Mouse (Mus musculus) hindbrain, embryonic 15.5 days (tissue): Measurements from ENCODE around the gene Zfyve28. TPM values are rescaled to one million over a fixed set of nuclear protein-coding genes. Genes with fewer than 3 reads are reported as not detected.

ENCODE experiments used
- ATAC-seq: fragments of 200-750 bp; cut with Nextera tagmentation; 2 replicates; pipeline ENCODE4 v1.8.0; 2017; ENCODE audit warnings: low read depth, moderate number of reproducible peaks, moderate TSS enrichment; ENCODE audit not compliant: low FRiP score
- H3K27ac ChIP-seq: fragments of 300-500 bp; sonication (generic); replicated peaks from 2 replicates; pipeline ENCODE4 v1.5.1; 2015; ENCODE audit warnings: mild to moderate bottlenecking, inconsistent platforms
- H3K27me3 ChIP-seq: fragments of 300-500 bp; sonication (generic); 2 replicates; pipeline ENCODE4 v1.6.1; 2015; ENCODE audit warnings: control low read depth, inconsistent platforms
- H3K36me3 ChIP-seq: fragments of 300-500 bp; sonication (generic); 2 replicates; pipeline ENCODE4 v1.6.1; 2015; ENCODE audit warnings: control low read depth, inconsistent platforms
- H3K4me1 ChIP-seq: fragments of 300-500 bp; sonication (generic); replicated peaks from 2 replicates; pipeline ENCODE4 v1.6.1; 2015; ENCODE audit warnings: control low read depth, inconsistent platforms
- H3K4me2 ChIP-seq: fragments of 300-500 bp; sonication (generic); 2 replicates; pipeline ENCODE4 v1.6.1; 2015; ENCODE audit warnings: moderate library complexity, mild to moderate bottlenecking, inconsistent platforms
- H3K4me3 ChIP-seq: fragments of 300-500 bp; sonication (generic); 2 replicates; pipeline ENCODE4 v1.5.1; 2015; ENCODE audit warnings: mild to moderate bottlenecking, inconsistent platforms
- H3K9ac ChIP-seq: fragments of 300-500 bp; sonication (generic); 2 replicates; pipeline ENCODE4 v1.6.1; 2015; ENCODE audit warnings: inconsistent platforms
- H3K9me3 ChIP-seq: fragments of 300-500 bp; sonication (generic); 2 replicates; pipeline ENCODE4 v1.6.1; 2016; ENCODE audit warnings: control low read depth, inconsistent platforms
- WGBS: fragments of 180-500 bp; shearing (Covaris S2); methylation state at CpG from one replicate; pipeline ENCODE4 v1.1.7; 2015; 5-methylcytosine and 5-hydroxymethylcytosine counted together
- polyA plus RNA-seq: library from polyadenylated mRNA; unstranded; fragments of >200 nt; fragmentation: Nextera tagmentation; extraction: Ambion mirVana; gene quantifications from 2 replicates; pipeline ENCODE4 v1.2.1, GENCODE M21; 2015

Gene Zfyve28
- polyA plus RNA-seq, 1 experiment from 2014 or later = 6.2 TPM

DNA sequence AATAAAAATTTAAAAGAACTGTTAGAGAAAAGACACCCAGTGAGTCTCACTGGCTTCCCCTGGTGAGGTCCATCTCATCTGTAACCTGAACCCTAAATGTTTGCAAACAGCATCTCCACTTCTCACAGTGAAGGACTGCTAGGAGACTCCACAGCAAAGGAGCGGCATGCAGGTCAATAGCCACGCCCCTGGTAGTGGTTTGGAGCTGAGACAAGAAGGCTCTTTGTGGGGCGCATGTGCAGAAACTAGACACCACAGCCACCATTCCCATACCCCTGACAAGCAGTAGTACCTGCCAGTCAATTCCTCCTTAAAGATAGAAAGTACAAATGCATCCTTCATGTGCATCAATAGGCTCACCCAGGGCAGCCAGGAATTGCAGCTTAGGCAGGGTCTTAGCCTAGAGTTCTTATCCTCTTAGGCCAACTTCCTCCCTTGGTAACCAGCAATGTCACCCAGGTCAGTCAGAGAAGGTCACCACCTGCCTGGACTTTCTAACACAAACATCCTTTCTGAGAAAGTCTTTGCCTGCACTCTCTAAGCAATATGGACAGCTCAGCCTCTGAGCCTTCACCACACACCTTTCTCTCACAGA lies 4.0 kb downstream of the Zfyve28 start:
- ATAC-seq = no peak
- no peak overlapping the region for H3K9ac ChIP-seq
- H3K4me1 ChIP-seq = peaks cover 21% of the 10 kb centered on the region
- no peak overlapping the region for H3K4me3 ChIP-seq
- peaks cover 6% of the 10 kb centered on the region for H3K27me3 ChIP-seq
- WGBS = 55% methylated on average over 3 of the region's 3 CpGs
- H3K27ac ChIP-seq = no peak overlapping the region
- H3K4me2 ChIP-seq = no peak overlapping the region
- H3K36me3 ChIP-seq = no peaks in the 10 kb centered on the region
- no peaks in the 10 kb centered on the region for H3K9me3 ChIP-seq

DNA sequence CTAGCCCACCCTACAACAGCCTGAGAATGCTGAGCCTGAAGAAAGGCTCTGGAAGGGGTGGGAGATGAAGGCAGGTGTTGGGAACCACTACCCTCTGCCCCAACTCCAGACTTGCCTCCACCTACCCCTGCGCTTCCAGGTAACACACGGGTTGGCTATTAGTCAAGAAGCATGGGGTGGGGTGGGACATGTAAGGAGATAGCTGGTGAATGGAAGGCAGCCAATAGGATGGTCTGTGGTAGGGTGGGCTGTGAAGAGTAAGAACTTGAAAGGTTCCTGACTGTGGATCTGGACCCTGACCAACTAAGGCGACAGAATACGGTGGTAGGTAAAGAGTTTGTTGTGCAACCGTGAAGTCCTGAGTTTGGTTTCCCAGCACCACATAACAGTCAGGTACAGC lies 4.9 kb downstream of the Zfyve28 start:
- H3K27me3 ChIP-seq = peaks cover 6% of the 10 kb centered on the region
- no peak for ATAC-seq
- H3K27ac ChIP-seq = no peak overlapping the region
- H3K9ac ChIP-seq = no peak overlapping the region
- peaks cover 17% of the 10 kb centered on the region for H3K4me1 ChIP-seq
- H3K9me3 ChIP-seq = no peaks in the 10 kb centered on the region
- no peak overlapping the region for H3K4me2 ChIP-seq
- H3K4me3 ChIP-seq = no peak overlapping the region
- no peaks in the 10 kb centered on the region for H3K36me3 ChIP-seq
- 91% methylated on average over 5 of the region's 5 CpGs for WGBS

DNA sequence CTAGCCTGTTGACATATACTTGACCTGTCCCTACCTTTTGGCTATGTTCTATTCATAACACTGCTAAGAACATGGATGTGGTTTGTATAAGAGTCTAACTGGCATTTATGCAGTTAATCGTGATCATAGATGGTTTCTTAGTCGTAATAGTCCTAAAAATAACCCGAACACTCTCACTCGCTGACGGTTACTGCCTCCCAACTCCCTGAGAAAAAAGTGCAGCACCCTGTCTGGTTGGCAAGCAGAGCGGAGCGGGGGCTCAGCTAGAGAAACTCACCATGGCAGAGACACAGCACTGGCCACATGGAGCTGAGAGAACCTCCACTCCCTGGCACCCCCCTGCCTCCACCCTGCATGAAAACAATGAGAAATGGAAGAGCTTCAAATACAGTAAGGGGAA lies 7.3 kb downstream of the Zfyve28 start:
- 84% methylated on average over 7 of the region's 7 CpGs for WGBS
- Histone ChIP-seq H3K4me2 (no peak overlapping the region), H3K27me3 (peaks cover 6% of the 10 kb centered on the region), H3K9me3 (no peaks in the 10 kb centered on the region), H3K4me3 (no peak overlapping the region), H3K9ac (no peak overlapping the region), H3K27ac (no peak overlapping the region), H3K36me3 (no peaks in the 10 kb centered on the region), H3K4me1 (no peaks in the 10 kb centered on the region)
- no peak for ATAC-seq

DNA sequence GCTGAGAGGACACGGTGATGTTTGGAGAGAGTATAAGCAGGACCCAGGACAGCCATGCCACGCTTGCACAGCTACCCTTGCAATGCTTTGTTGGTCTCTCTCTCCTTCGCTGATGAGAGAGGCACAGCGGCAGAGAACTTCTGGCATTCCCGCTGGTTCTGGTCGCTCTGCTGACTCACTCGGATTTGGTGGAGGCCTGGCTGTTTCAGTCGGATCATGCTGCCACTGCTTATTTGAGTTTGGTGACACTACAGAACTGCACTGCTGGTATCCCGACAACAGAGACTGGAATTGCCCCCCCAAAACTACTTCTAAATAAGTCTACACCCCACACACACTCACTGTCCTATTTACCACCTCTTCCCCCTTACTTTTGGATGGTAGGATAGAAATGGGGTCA lies 9.0 kb downstream of the Zfyve28 start:
- ATAC-seq = no peak
- H3K4me1 ChIP-seq = no peaks in the 10 kb centered on the region
- H3K9ac ChIP-seq = no peak overlapping the region
- no peak overlapping the region for H3K4me3 ChIP-seq
- H3K4me2 ChIP-seq = no peak overlapping the region
- no peaks in the 10 kb centered on the region for H3K36me3 ChIP-seq
- no peak overlapping the region for H3K27ac ChIP-seq
- WGBS = 89% methylated on average over 9 of the region's 9 CpGs
- no peaks in the 10 kb centered on the region for H3K9me3 ChIP-seq
- H3K27me3 ChIP-seq = no peaks in the 10 kb centered on the region

DNA sequence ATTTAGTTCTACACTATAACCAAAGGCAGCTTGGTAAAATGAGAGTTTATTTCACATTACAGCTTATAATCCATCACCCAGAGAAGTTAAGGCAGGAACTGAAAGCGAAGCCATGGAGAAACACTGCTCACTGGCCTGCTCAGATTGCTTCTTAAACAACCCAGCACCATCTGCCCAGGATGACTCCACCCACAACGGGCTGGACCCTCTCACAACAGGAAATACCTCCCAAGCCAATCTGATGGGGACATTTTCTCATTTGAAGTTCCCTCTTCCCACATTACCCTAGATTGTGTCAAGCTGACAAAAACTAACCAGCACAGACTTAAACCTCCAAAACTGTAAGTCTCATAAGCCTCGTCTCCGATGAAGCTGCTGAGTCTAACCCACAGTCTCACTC lies 10.2 kb downstream of the Zfyve28 start:
- no peak for ATAC-seq
- H3K4me1 ChIP-seq = no peaks in the 10 kb centered on the region
- no peak overlapping the region for H3K9ac ChIP-seq
- H3K27me3 ChIP-seq = no peaks in the 10 kb centered on the region
- H3K4me3 ChIP-seq = no peak overlapping the region
- 77% methylated on average over 4 of the region's 4 CpGs for WGBS
- no peak overlapping the region for H3K27ac ChIP-seq
- H3K9me3 ChIP-seq = no peaks in the 10 kb centered on the region
- H3K4me2 ChIP-seq = no peak overlapping the region
- H3K36me3 ChIP-seq = no peaks in the 10 kb centered on the region

DNA sequence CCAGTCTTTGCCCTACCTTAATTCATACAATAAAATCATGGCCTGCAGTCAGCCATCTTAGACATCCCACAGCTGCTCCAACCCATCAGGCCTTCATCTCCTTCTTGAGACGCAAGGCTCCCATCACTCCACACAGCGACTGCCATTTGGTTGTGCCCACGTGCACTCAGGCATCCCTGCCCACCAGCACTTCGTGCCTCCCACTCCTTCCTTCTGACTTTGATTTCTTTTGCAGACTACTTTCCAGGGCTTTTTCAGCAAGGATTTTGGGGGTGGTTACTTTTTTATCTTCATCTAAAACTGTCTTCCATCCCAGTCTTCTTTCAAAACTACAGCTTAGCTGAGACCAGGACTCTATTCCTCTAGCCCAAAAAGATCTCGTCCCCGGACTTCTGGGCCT lies 11.5 kb downstream of the Zfyve28 start:
- H3K4me2 ChIP-seq = no peak overlapping the region
- WGBS = 87% methylated on average over 6 of the region's 6 CpGs
- H3K27me3 ChIP-seq = no peaks in the 10 kb centered on the region
- no peak overlapping the region for H3K27ac ChIP-seq
- no peaks in the 10 kb centered on the region for H3K36me3 ChIP-seq
- no peak overlapping the region for H3K4me3 ChIP-seq
- no peak overlapping the region for H3K9ac ChIP-seq
- ATAC-seq = no peak
- no peaks in the 10 kb centered on the region for H3K9me3 ChIP-seq
- H3K4me1 ChIP-seq = no peaks in the 10 kb centered on the region

DNA sequence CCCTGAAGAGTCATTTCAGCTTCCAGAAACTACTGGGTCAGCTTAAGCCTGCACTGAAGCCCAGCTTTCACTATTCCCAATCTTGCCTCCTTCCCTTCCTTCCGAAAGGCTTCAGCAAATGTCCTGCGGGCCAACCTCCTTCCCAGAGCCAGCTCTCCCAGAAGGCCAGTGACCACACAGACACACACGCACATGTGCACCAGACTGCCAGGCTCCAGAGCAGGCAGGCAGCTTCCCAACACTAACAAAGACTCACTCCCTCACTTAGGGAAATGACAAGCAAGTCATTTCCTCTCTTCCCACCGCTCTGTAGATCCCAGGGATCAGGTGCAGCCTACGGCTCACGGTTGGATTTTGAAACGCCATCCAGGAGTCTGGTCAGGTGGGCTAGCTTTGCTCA lies 12.1 kb downstream of the Zfyve28 start:
- H3K9ac ChIP-seq = no peak overlapping the region
- H3K4me1 ChIP-seq = no peaks in the 10 kb centered on the region
- no peak overlapping the region for H3K27ac ChIP-seq
- 83% methylated on average over 7 of the region's 7 CpGs for WGBS
- no peaks in the 10 kb centered on the region for H3K9me3 ChIP-seq
- H3K27me3 ChIP-seq = no peaks in the 10 kb centered on the region
- H3K36me3 ChIP-seq = no peaks in the 10 kb centered on the region
- ATAC-seq = no peak
- H3K4me2 ChIP-seq = no peak overlapping the region
- no peak overlapping the region for H3K4me3 ChIP-seq

DNA sequence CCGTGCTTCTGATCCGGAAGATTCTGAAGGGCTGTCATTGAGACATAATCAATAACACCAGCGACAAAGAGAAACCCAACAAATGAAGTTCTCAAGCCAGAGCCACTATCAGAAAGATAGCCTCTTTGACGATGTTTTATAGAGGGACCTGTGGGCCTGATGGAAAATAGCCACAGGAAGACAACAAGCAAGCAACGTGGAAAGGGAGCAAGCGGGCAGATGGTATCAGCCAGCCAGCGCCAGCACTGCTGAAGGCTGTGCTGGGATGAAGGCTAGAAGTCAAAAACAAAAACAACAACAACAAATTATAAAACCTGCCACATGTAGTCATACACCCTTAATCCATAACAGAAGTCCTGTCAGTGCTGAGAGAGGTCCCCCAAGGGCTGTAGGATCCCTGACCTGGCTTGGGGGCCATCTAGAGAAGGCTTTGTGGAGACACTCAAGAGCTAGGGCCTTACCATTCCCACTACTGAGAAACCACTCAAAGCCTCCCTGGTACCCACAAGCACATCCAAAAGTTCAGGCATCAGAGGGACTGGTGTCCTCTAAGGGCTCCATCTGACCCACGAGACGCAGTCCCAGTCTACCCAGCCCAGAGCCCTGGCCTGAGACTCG lies 13.5 kb downstream of the Zfyve28 start:
- H3K4me1 ChIP-seq = no peaks in the 10 kb centered on the region
- H3K36me3 ChIP-seq = no peaks in the 10 kb centered on the region
- no peak overlapping the region for H3K27ac ChIP-seq
- no peaks in the 10 kb centered on the region for H3K27me3 ChIP-seq
- H3K9me3 ChIP-seq = no peaks in the 10 kb centered on the region
- H3K4me2 ChIP-seq = no peak overlapping the region
- no peak overlapping the region for H3K4me3 ChIP-seq
- no peak for ATAC-seq
- no peak overlapping the region for H3K9ac ChIP-seq
- WGBS = 84% methylated on average over 10 of the region's 10 CpGs

DNA sequence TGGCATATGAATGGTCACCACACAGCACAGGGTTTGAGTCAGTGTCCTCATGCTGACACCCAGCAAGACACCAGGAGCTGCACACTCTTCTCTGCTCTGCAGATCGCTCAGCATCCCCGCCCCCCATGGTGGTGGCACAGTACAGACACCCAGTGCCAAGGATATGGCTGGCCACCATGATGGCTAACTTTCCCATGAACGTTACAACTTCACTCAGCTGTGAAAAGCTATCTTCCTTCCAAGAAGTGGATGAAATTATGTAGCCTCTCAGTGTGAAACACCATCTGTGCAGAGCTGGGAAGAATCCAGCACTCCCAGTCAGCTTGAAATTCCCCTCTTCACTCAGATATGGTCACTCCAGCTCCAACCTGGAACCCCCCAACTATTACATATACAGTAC lies 14.0 kb downstream of the Zfyve28 start:
- 72% methylated on average over 3 of the region's 3 CpGs for WGBS
- H3K4me3 ChIP-seq = no peak overlapping the region
- no peak overlapping the region for H3K27ac ChIP-seq
- ATAC-seq = no peak
- H3K4me2 ChIP-seq = no peak overlapping the region
- H3K9ac ChIP-seq = no peak overlapping the region
- no peaks in the 10 kb centered on the region for H3K9me3 ChIP-seq
- H3K36me3 ChIP-seq = no peaks in the 10 kb centered on the region
- H3K4me1 ChIP-seq = no peaks in the 10 kb centered on the region
- no peaks in the 10 kb centered on the region for H3K27me3 ChIP-seq

DNA sequence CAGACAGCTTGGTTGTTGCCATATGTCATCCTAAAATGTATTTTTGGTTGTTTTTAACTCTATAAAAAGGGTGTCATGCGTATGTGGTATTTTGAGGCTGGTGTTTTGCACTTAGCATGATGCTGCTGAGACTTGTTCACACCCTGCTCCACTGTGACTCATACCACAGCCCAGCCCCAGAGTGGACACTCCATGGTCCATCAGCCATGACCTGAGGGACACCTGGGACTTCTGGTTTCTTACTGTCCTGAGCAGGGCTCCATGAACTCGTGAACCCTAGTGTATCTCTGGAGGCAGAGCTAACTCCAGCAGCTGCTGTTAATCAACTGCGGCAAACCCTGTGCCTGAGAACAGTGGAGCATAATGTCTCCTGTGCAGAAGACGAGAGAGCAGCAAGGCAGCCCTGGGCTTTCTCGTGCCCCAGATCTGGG lies 15.0 kb downstream of the Zfyve28 start:
- WGBS = 81% methylated on average over 5 of the region's 5 CpGs
- Histone ChIP-seq H3K36me3 (no peaks in the 10 kb centered on the region), H3K9ac (no peak overlapping the region), H3K4me3 (no peak overlapping the region), H3K27me3 (no peaks in the 10 kb centered on the region), H3K27ac (no peak overlapping the region), H3K9me3 (no peaks in the 10 kb centered on the region), H3K4me2 (no peak overlapping the region), H3K4me1 (no peaks in the 10 kb centered on the region)
- no peak for ATAC-seq

DNA sequence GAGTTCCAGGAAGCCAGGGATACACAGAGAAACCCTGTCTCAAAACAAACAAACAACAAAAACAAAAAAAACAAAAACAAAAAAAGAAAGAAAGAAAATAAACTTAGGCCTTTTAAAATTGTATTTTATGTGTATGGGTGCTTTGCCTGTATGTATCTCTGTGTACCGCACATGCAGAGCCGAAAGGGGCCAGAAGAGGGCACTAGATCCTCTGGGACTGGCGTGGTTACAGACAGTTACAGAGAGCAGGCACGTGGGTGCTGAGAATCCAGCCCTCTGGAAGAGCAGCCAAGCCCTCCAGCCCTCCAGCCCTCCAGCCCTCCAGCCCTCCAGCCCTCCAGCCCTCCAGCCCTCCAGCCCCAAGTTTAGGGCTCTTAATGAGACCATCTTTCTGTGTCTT lies 16.5 kb downstream of the Zfyve28 start:
- Histone ChIP-seq H3K36me3 (no peaks in the 10 kb centered on the region), H3K4me2 (no peak overlapping the region), H3K9me3 (no peaks in the 10 kb centered on the region), H3K27ac (no peak overlapping the region), H3K4me3 (no peak overlapping the region), H3K9ac (no peak overlapping the region), H3K4me1 (no peaks in the 10 kb centered on the region), H3K27me3 (no peaks in the 10 kb centered on the region)
- 31% methylated on average over 4 of the region's 4 CpGs for WGBS
- no peak for ATAC-seq

DNA sequence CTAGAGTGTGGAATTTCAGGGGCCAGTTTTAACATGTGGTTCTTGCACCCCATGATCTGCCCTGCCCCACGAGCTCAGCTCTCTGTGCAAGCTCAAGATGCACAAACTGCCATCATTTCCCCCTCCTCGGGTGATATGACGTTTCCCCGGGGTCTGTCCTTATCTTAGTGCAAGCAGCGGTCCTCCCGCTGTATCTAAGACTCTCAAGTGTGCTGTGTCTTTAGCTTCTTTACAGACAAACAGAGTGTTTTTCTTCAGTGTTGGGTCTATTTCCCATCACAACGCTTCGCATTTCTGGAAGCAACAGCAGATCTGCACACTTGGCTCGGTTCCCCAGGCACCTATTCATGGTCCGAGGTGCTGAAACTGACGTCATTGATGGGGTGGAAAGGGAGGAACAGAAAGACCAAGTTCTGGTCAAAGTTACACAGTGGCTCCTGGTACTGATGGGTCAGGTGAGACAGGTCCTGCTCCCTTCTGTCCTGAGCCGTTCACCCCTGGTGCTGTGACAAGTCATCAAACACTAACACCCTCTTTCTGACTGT lies 18.3 kb downstream of the Zfyve28 start:
- Histone ChIP-seq H3K4me2 (no peak overlapping the region), H3K27me3 (no peaks in the 10 kb centered on the region), H3K9me3 (no peaks in the 10 kb centered on the region), H3K27ac (no peak overlapping the region), H3K36me3 (no peaks in the 10 kb centered on the region), H3K4me3 (no peak overlapping the region), H3K4me1 (no peaks in the 10 kb centered on the region), H3K9ac (no peak overlapping the region)
- WGBS = 80% methylated on average over 12 of the region's 12 CpGs
- ATAC-seq = no peak
